Mouse (Mus musculus) forebrain, embryonic 14.5 days (tissue): ENCODE results near the gene Hesx1. TPM values are rescaled to one million over a fixed set of nuclear protein-coding genes. Genes with fewer than 3 reads are reported as not detected.

Source experiments
- ATAC-seq: fragments of 200-750 bp; cut with Nextera tagmentation; 2 replicates; pipeline ENCODE4 v1.8.0; 2017; ENCODE audit warnings: mild to moderate bottlenecking, moderate library complexity
- DNase-seq: peaks from one replicate; pipeline ENCODE4 v3.0.0-alpha.2; 2015; ENCODE audit warnings: low spot score
- H3K27ac ChIP-seq: fragments of 300-500 bp; sonication (generic); 2 replicates; pipeline ENCODE4 v1.5.1; 2014; ENCODE audit warnings: low read depth, mild to moderate bottlenecking, control low read depth, low read length, moderate library complexity
- H3K27me3 ChIP-seq: fragments of 300-500 bp; sonication (generic); replicated peaks from 2 replicates; pipeline ENCODE4 v1.6.1; 2014; ENCODE audit warnings: low read length, control low read depth, mixed read lengths; ENCODE audit not compliant: control insufficient read depth, insufficient read depth
- H3K36me3 ChIP-seq: fragments of 300-500 bp; sonication (generic); 2 replicates; pipeline ENCODE4 v1.6.1; 2014; ENCODE audit warnings: low read length, control low read depth; ENCODE audit not compliant: control insufficient read depth, insufficient read depth
- H3K4me1 ChIP-seq: fragments of 300-500 bp; sonication (generic); 2 replicates; pipeline ENCODE4 v1.6.1; 2014; ENCODE audit warnings: antibody characterized with exemption, low read length, control low read depth; ENCODE audit not compliant: control insufficient read depth, insufficient read depth
- H3K4me2 ChIP-seq: fragments of 300-500 bp; sonication (generic); 2 replicates; pipeline ENCODE4 v1.6.1; 2014; ENCODE audit warnings: mild to moderate bottlenecking, control low read depth, low read length
- H3K4me3 ChIP-seq: fragments of 300-500 bp; sonication (generic); 2 replicates; pipeline ENCODE4 v1.5.1; 2014; ENCODE audit warnings: low read depth, low read length, control low read depth
- H3K9ac ChIP-seq: fragments of 300-500 bp; sonication (generic); 2 replicates; pipeline ENCODE4 v1.6.1; 2014; ENCODE audit warnings: mild to moderate bottlenecking, low read length, control low read depth, moderate library complexity
- H3K9me3 ChIP-seq: fragments of 300-500 bp; sonication (generic); replicated peaks from 2 replicates; pipeline ENCODE4 v1.6.1; 2016; ENCODE audit warnings: low read length, control low read depth, mixed read lengths; ENCODE audit not compliant: control insufficient read depth
- WGBS: fragments of 180-500 bp; shearing (Covaris S2); extraction: QIAGEN DNeasy Blood & Tissue Kit; methylation state at CpG from one replicate; pipeline ENCODE4 v1.1.7; 2014; 5-methylcytosine and 5-hydroxymethylcytosine counted together
- polyA plus RNA-seq: library from polyadenylated mRNA; unstranded; fragments of >200 nt; fragmentation: Nextera tagmentation; extraction: Ambion mirVana; gene quantifications from 2 replicates; pipeline ENCODE4 v1.2.1, GENCODE M21; 2014

Hesx1 gene
- polyA plus RNA-seq, 1 experiment from 2014 or later = not detected

- DNase-seq = no peak
Measured at GRCm38 (mm10) chr14:27022876-27023275, 28.7 kb downstream of the Hesx1 start.

DNA sequence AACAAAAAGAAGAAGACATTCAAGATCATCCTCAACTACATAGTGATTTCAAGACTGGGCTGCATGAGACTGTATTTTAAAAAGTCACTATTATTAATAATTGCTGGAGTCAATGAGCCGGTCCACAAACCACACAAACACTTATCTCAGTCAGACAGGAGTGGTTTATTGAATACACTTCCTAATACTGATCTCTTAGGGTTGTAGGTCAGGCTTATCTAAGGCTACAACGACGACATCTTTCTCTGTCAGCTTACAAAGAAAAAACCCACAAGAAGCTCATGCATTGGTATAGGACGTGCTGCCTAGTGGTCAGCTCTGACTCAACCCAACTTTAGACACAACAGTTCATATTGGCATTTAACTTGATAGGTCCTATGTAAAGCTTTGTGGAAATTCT is 30.4 kb downstream of the Hesx1 start:
- no peak for ATAC-seq
- 87% methylated on average over 4 of the region's 4 CpGs for WGBS
- Histone ChIP-seq H3K36me3 (no peaks in the 10 kb centered on the region), H3K4me3 (no peak overlapping the region), H3K4me2 (no peak overlapping the region), H3K4me1 (no peaks in the 10 kb centered on the region), H3K9me3 (no peaks in the 10 kb centered on the region), H3K9ac (no peak overlapping the region), H3K27me3 (no peaks in the 10 kb centered on the region), H3K27ac (no peak overlapping the region)
- no peak for DNase-seq

More at GRCm38 (mm10) chr14:27022876-27023275, 28.7 kb downstream of the Hesx1 start:
- Histone ChIP-seq H3K27ac (no peak overlapping the region), H3K9me3 (no peaks in the 10 kb centered on the region), H3K4me1 (no peaks in the 10 kb centered on the region), H3K4me3 (no peak overlapping the region), H3K9ac (no peak overlapping the region), H3K36me3 (no peaks in the 10 kb centered on the region), H3K4me2 (no peak overlapping the region), H3K27me3 (no peaks in the 10 kb centered on the region)
- ATAC-seq = no peak
- WGBS = 49% methylated on average over 11 of the region's 11 CpGs

DNA sequence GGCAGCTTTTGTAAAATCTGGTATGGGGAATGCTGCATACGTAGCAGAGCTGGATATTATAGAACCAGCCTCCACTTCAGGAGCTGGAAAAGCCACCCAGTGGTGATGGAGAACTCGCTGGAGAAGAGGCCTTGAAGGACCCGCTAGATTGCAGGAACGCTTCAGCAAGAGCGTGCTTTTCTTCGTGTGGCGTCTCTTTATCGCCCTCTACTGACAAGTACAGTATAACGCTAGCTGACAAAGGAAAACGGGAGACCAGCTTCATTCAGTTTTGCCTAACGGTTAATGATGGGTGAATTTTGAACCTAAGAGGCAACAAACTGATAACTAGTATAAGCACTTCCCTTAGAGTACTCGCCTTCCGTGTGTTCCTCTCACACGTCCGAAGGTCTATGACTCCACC is 35.6 kb downstream of the Hesx1 start:
- H3K4me1 ChIP-seq = no peaks in the 10 kb centered on the region
- 3% methylated on average over 15 of the region's 15 CpGs for WGBS
- H3K36me3 ChIP-seq = no peaks in the 10 kb centered on the region
- H3K9me3 ChIP-seq = no peaks in the 10 kb centered on the region
- H3K4me3 ChIP-seq = no peak overlapping the region
- ATAC-seq (peak; percentile 75), DNase-seq (peak; percentile 95)
- H3K27me3 ChIP-seq = no peaks in the 10 kb centered on the region
- no peak overlapping the region; the same call in 1 of the 2 replicates for H3K27ac ChIP-seq
- H3K4me2 ChIP-seq = no peak overlapping the region
- no peak overlapping the region for H3K9ac ChIP-seq

DNA sequence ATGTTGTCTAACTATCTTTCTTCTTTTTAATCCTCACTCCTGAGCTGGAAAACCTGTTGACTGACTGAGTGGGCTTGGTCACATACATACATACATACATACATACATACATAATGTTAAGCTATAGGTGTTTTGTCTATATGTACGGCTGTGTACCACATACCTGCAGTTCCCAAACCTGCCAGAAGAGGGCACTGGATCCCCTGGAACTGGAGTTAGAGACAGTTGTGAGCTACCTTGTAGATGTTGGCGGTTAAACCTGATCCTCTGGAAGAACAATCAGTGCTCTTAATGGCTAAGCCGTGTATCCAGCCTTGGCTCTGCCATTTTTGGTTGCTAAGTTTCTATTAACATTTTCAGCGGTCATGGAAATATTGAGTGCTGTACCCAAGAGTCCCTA is 36.9 kb downstream of the Hesx1 start:
- peak; percentile 54 for DNase-seq
- 12% methylated on average over 4 of the region's 4 CpGs for WGBS

DNA sequence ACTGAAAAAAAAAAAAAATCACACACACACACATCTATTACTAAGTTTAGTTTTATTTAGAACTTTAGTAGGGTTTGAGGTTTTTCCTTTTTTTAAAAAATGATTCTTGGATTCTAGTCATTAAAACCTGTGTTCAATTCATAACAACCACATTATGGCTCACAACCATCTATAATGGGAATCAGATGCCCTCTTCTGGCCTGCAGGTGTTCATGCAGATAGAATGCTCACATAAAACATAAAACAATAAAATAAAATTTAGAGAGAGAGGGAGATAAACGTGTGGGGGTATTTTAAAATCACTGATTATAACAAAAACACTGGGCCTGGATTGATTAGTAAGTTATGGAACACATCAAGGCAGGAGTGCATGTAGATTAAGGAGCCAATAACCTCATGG is 43.3 kb downstream of the Hesx1 start:
- Histone ChIP-seq H3K9me3 (no peaks in the 10 kb centered on the region), H3K27me3 (peaks cover 8% of the 10 kb centered on the region; the same call in 1 of the 2 replicates), H3K27ac (no peak overlapping the region), H3K4me2 (no peak overlapping the region), H3K4me3 (no peak overlapping the region), H3K4me1 (0 out of 2 replicates have a peak, but pooled peaks cover 2% of the 10 kb centered on the region), H3K36me3 (no peaks in the 10 kb centered on the region), H3K9ac (no peak overlapping the region)
- no peak for ATAC-seq
- no peak for DNase-seq
- 70% methylated on average over 1 of the region's 1 CpGs for WGBS

More for the DNA sequence above, 36.9 kb downstream of the Hesx1 start:
- no peaks in the 10 kb centered on the region for H3K36me3 ChIP-seq
- no peaks in the 10 kb centered on the region for H3K4me1 ChIP-seq
- H3K27ac ChIP-seq = no peak overlapping the region
- H3K9ac ChIP-seq = no peak overlapping the region
- H3K4me3 ChIP-seq = no peak overlapping the region
- ATAC-seq = peak; percentile 20; the same call in 1 of the 2 replicates
- no peaks in the 10 kb centered on the region for H3K9me3 ChIP-seq
- no peaks in the 10 kb centered on the region for H3K27me3 ChIP-seq
- no peak overlapping the region for H3K4me2 ChIP-seq

GRCm38 (mm10) chr14:27038783-27039182 is 44.6 kb downstream of the Hesx1 start, which contains the start of gene Il17rd:
Il17rd (plus strand) TSS chr14:27038941.
- Histone ChIP-seq H3K4me2 (peak within 1 kb of the TSS; percentile 97), H3K9ac (peak within 1 kb of the TSS; percentile 76), H3K27ac (peak within 1 kb of the TSS; percentile 58; the same call in 1 of the 2 replicates), H3K36me3 (no peaks in the 10 kb centered on the region), H3K4me3 (peak within 1 kb of the TSS; percentile 89), H3K9me3 (no peaks in the 10 kb centered on the region), H3K27me3 (peaks cover 8% of the 10 kb centered on the region; the same call in 1 of the 2 replicates), H3K4me1 (peaks cover 2% of the 10 kb centered on the region; the same call in 1 of the 2 replicates)
- ATAC-seq (peak; percentile 95), DNase-seq (peak; percentile 90)
- under 1% methylated on average over 29 of the region's 29 CpGs for WGBS

DNA sequence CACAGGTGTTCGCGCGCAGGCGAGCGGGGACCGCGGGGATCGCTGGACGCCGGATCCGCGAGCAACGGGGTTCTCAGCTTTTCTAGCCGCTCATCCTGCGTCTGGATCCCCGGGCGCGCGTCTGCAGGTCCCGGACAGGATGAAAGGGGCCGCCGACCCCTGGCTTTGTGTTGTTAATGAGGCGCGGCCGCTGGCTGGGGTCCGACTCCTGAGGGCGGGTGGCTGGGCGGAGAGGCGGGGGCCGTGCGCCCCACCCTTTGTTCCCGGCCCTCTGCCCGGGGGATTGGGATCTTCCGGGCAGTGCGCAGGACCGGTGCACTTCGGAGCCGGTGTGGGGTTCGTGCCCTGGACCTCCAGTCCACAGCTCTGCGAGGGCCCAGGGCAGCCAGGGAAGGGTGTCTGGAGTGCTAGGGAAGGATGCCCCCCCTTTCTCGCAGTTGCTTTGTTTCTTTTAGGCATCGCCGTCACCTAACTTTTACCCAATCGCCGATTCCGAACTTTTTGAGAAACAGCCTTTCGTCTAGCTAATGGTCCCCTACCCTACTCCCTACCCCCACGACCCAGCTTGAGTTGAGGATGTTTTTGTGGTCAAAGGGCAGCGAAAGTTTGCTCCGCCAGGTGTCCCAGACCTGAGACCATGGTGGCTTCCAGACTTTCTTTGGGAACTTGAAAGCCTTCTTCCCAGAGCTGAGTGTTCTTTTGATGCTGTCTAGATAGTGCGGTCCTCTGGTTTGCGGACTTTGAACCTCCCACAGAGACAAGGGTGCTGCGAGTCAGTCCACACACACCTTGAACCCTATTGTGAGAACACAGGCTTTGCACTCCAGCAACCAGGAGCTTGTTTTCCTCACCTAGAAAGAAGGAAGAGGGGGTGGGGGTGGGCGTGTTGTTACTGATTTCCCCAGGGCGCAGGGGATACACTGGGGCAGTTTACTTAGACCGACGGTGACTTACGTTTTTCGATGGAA is 45.3 kb downstream of the Hesx1 start:
- WGBS = under 1% methylated on average over 58 of the region's 59 CpGs
- Histone ChIP-seq H3K27me3 (peaks cover 8% of the 10 kb centered on the region; the same call in 1 of the 2 replicates), H3K9ac (peak overlapping the region; percentile 76), H3K27ac (peak overlapping the region; percentile 58; the same call in 1 of the 2 replicates), H3K9me3 (no peaks in the 10 kb centered on the region), H3K4me1 (peaks cover 2% of the 10 kb centered on the region; the same call in 1 of the 2 replicates), H3K36me3 (no peaks in the 10 kb centered on the region), H3K4me3 (peak overlapping the region; percentile 89), H3K4me2 (peak overlapping the region; percentile 97)
- ATAC-seq (peak; percentile 66), DNase-seq (peak; percentile 48)

- H3K4me1 ChIP-seq = peaks cover 2% of the 10 kb centered on the region; the same call in 1 of the 2 replicates
- no peak overlapping the region for H3K9ac ChIP-seq
- H3K27me3 ChIP-seq = peaks cover 8% of the 10 kb centered on the region; the same call in 1 of the 2 replicates
- peak overlapping the region; percentile 97 for H3K4me2 ChIP-seq
- H3K27ac ChIP-seq = no peak overlapping the region
- H3K4me3 ChIP-seq = peak overlapping the region; percentile 89; the same call in 1 of the 2 replicates
- WGBS = 8% methylated on average over 12 of the region's 12 CpGs
- ATAC-seq = no peak
- H3K36me3 ChIP-seq = no peaks in the 10 kb centered on the region
- no peaks in the 10 kb centered on the region for H3K9me3 ChIP-seq
- DNase-seq = no peak
Measured at GRCm38 (mm10) chr14:27040451-27040850, 46.2 kb downstream of the Hesx1 start.
